Comparison of ENCODE assay signal across 8 mouse cellular contexts in the genomic region with DNA sequence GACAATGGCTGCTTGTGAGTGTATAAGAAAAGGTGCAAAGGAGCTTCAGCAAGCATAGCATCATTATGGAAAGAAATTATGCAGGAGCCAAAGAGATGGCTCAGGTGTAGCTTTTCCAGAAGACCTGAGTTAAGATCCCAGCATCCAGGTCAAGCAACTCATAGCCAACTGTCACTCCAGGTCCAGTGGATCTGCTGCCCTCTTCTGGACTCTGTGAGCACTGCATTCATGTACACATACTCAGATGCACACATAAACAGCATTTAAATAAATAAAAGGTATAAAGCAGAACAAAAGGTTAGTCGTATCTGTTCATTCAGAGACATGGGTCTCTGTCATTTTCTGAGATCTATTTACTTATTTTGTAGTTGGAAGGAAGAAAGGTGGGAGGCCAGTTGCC.
DNase-seq lines count a peak whose midpoint lies in the region; ATAC-seq and TF ChIP-seq lines count a peak whose summit lies in the region.
"Had no signal": no experiment of that assay in that cellular context is flagged by ENCODE, and none has a peak within 500 bp of the region (broad histone marks: within the 10 kb centered on the region; RNA-seq: fewer than 3 reads in every experiment).

No protein-coding gene starts in this region.

- WGBS in intestine, postnatal 0 days = 89% methylated on average over 1 of the region's 1 CpGs
- 89% methylated on average over 1 of the region's 1 CpGs for WGBS in intestine, embryonic 15.5 days
- 82% methylated on average over 1 of the region's 1 CpGs for WGBS in heart, embryonic 12.5 days

- peak; percentile 19 for DNase-seq in 3T3-L1 (ENCODE audit: low read depth, low spot score)
- DNase-seq in induced T-regulatory cell, adult 2 months (ENCODE audit: low read depth) = peak; percentile 48
- DNase-seq in layer of hippocampus, postnatal 25 days (ENCODE audit: extremely low spot score in 1 of 2, low spot score in 1 of 2) = no peak

- no peak overlapping the region for H3K4me2 ChIP-seq in intestine, postnatal 0 days (replicated peaks; ENCODE audit: low read depth)
- H3K4me2 ChIP-seq in intestine, embryonic 15.5 days (replicated peaks) = no peak overlapping the region
- no peak overlapping the region for H3K4me2 ChIP-seq in heart, embryonic 12.5 days

- no peaks in the 10 kb centered on the region for H3K36me3 ChIP-seq in intestine, postnatal 0 days (ENCODE audit: control insufficient read depth, insufficient read depth)
- H3K36me3 ChIP-seq in intestine, embryonic 15.5 days = no peaks in the 10 kb centered on the region
- H3K36me3 ChIP-seq in E14TG2a.4 (ENCODE audit: insufficient read depth, low read length) = no peaks in the 10 kb centered on the region
- no peaks in the 10 kb centered on the region for H3K36me3 ChIP-seq in heart, embryonic 12.5 days

- TF ChIP-seq CTCF in intestine, postnatal 0 days (IDR thresholded peaks at IDR 0.05; ENCODE audit: low read depth) = peak; percentile 55
- TF ChIP-seq CTCF in E14TG2a.4 (conservative IDR thresholded peaks at IDR 0.05; ENCODE audit: low read length) = peak; percentile 66

- H3K4me1 ChIP-seq in intestine, postnatal 0 days (replicated peaks; ENCODE audit: control insufficient read depth, insufficient read depth, low read length) = no peaks in the 10 kb centered on the region
- no peaks in the 10 kb centered on the region for H3K4me1 ChIP-seq in intestine, embryonic 15.5 days (replicated peaks)
- peaks cover 7% of the 10 kb centered on the region; the same call in 1 of the 2 replicates for H3K4me1 ChIP-seq in E14TG2a.4 (replicated peaks; ENCODE audit: low read depth, low read length)
- peaks cover 7% of the 10 kb centered on the region for H3K4me1 ChIP-seq in heart, embryonic 12.5 days (replicated peaks)

- H3K27me3 ChIP-seq in intestine, postnatal 0 days (replicated peaks; ENCODE audit: control insufficient read depth, insufficient read depth, low read length) = no peaks in the 10 kb centered on the region
- no peaks in the 10 kb centered on the region for H3K27me3 ChIP-seq in intestine, embryonic 15.5 days (replicated peaks)
- H3K27me3 ChIP-seq in E14TG2a.4 (ENCODE audit: insufficient read depth, low read length) = no peaks in the 10 kb centered on the region; the same call in 1 of the 2 replicates
- H3K27me3 ChIP-seq in heart, embryonic 12.5 days (replicated peaks) = no peaks in the 10 kb centered on the region

- no peak overlapping the region for H3K9ac ChIP-seq in intestine, postnatal 0 days (ENCODE audit: low read depth, low read length)
- no peak overlapping the region for H3K9ac ChIP-seq in intestine, embryonic 15.5 days
- H3K9ac ChIP-seq in heart, embryonic 12.5 days = no peak overlapping the region

- no peak overlapping the region for H3K4me3 ChIP-seq in intestine, postnatal 0 days (ENCODE audit: low read depth, low read length)
- no peak overlapping the region for H3K4me3 ChIP-seq in intestine, embryonic 15.5 days (replicated peaks)
- H3K4me3 ChIP-seq in E14TG2a.4 (replicated peaks; ENCODE audit: low read length) = no peak overlapping the region
- no peak overlapping the region for H3K4me3 ChIP-seq in heart, embryonic 12.5 days

- H3K27ac ChIP-seq in intestine, postnatal 0 days (ENCODE audit: low read depth, low read length) = no peak overlapping the region
- H3K27ac ChIP-seq in intestine, embryonic 15.5 days = no peak overlapping the region
- no peak overlapping the region for H3K27ac ChIP-seq in heart, embryonic 12.5 days (ENCODE audit: poor library complexity, severe bottlenecking)

- H3K9me3 ChIP-seq in intestine, postnatal 0 days (ENCODE audit: control insufficient read depth) = no peaks in the 10 kb centered on the region
- H3K9me3 ChIP-seq in intestine, embryonic 15.5 days = no peaks in the 10 kb centered on the region
- H3K9me3 ChIP-seq in E14TG2a.4 (ENCODE audit: low read length) = no peaks in the 10 kb centered on the region
- no peaks in the 10 kb centered on the region for H3K9me3 ChIP-seq in heart, embryonic 12.5 days (replicated peaks)

- ATAC-seq in intestine, postnatal 0 days = no peak
- ATAC-seq in intestine, embryonic 15.5 days = no peak
- ATAC-seq in heart, embryonic 12.5 days (ENCODE audit: insufficient number of reproducible peaks, low FRiP score) = no peak
- ATAC-seq: forebrain, embryonic 14.5 days had no signal

Comparison
In these comparisons a context has a peak if more than half of its experiments do, and no peak if none do; other contexts are left out.
1. DNase-seq: peak in 3T3-L1 (single experiment) and induced T-regulatory cell, adult 2 months (single experiment); none in layer of hippocampus, postnatal 25 days (0 of 2).